Mouse (Mus musculus): ENCODE results near the gene Lcn9.

Lcn9 gene

DNA sequence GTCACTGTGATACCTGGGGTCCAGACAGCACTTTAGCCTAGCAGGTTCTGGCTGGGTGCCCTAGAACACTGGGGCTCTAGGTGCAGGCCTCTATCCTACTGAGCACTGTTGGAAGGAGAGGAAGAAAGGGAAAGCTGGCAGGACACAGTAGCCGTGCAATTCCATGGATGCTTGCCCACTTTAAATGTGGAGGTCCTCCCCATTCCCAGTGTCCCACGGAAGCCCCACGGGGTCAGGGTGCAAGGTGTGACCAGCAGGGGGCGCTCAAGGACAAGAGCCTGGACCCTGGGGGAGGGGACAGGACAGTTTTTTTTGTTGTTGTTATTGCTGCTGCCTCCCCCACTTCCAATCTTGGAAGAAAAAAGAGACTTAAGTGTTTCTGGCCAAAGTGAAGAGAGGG is 27.4 kb downstream of the Lcn9 start:
- peak; percentile 50 for DNase-seq

DNA sequence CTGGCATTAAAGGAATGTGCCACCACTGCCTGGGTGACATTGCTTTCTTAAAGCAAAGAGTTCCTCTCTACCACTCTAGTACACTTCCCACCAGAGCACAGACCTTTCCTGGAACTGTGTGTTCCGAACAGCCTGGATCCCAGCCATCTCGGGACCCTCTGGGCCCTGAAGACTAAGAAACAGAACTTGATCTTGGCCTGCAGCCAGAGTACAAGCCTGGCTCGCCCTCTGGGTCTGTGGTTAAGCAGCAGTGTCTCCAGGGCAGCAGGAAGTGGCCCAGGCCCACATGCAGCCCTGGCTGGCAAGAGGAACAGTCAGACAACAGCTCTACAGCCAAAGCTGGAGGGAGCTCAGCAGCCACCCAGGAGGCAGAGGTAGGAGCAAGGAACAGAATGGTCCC is 29.7 kb downstream of the Lcn9 start:
- DNase-seq, result peak; percentile 77

DNA sequence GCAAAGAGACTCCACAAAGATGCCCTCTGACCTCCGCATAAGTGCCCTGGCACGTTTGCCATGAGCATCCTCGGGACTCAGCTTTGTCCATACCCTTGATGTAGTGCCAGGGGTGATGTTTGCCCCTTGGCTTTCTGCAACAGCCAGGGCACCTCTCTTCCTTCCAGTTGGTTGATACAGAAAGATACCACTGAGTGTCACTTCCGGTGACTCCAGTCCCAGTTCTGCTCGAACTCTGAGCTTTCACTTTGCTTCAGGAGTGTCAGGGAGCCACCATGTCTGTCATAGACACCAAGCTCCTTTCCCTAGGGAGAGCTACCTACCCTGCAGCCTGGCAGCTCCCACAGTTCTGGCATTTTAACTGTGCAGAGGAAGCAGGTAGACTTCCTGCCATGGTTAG is 31.0 kb downstream of the Lcn9 start:
- DNase-seq, result no peak

DNA sequence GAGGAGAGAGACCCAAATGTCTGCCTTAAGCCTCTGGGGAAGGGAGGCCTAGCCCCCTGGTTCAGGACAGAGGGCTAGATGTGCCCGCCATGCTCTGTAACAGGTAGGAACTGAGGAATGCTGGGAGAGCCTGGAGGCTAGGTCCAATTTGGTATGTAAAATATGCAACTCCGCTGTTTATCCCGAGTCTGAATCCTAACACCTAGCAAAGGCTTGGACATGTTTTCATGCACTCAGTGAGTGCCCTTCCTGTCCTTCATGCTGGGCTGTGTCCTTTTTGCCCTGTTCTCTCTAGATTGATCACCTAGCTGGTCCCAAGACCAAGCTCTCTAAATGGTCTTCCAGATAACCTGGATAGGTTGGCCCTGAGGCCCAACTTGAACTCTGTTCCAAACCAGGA is 36.9 kb downstream of the Lcn9 start:
- DNase-seq, result no peak

DNA sequence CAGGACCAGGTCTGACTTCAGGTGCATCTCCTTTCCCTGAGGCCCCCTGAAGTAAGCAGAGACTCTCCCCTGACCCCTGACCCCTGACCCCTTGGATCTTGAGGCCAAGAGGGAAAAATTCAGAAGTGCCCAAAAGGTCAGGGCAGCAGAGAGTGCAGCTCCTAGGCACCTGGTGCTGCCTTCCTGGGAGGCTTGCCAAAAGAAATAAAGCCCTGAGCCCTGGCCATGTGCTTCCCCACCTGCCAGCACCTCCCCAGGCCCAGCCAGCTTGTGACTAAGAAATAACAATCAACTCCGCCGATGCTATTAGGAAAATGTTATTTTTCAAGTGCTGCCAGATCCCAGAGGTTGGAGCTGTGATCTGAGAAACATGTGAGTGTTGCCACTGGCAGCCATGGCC is 39.1 kb downstream of the Lcn9 start:
- no peak for DNase-seq

DNA sequence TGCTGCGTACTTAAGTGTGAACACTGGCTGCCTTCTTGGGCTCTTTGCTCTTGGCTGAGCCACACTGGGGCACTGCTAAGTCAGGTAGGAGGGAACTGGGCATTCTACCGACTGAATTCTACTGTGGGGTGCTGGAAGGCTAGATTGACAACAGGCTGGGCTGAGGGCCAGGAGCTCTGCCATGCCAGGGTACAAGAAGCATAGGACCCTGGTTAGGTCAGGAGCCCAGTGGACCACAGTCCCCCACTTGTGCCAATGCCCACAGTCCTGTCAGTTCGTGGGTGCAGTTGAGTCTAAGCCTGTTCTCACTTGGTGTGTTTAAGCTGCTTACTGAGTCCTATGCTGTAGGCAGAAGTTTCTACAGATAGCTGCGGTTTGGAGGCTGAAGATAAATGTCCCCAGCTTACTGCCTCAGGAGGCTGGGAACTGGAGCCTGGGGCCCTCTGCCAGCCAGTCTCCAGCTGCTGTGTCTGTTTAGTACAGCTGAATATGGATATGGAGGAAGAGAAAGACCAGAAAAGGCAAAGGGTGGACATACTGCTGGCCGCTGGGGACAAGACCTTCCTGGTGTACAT is 39.8 kb downstream of the Lcn9 start:
- DNase-seq, result no peak

DNA sequence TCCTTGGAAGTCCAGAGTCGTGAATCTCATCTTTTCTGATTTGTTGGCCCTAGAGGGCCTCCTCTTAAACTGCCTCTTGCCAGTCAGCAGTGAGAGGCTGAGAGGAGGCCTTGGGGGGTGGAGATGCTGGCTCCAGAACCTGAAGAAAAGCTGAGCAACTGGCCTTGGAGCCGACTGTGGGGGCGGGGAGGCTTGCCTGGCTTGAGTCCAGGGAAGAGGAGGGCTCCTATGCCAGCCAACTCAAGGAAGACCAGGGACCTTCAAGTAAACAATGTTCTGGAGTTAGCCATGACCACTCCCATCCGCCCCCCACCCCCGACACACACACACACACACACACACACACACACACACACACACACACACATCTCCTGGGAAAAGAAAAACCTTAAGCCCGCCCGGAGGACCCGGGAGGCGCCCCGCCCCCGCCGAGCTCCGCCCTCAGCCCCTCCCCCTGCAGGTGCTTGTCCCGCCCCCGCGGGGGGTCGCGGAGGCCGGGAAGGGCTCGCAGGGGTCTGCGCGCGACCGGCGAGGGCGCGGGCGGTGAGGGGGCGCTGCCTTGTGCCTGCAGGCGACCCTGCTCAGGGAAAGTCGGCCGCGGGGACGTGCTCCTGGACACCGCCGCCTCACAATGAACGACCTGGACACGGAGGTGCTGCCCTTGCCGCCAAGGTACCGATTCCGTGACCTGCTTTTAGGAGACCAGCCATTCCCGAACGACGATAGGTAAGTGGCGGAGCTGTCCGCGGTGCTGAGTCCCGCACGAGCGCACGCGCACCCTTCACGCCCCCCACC is 40.6 kb downstream of the Lcn9 start, which contains the start of gene Kcnt1:
Kcnt1 (plus strand) TSS at position 398 of the 795 bp plus-strand sequence.
- peak; percentile 44 for DNase-seq

DNA sequence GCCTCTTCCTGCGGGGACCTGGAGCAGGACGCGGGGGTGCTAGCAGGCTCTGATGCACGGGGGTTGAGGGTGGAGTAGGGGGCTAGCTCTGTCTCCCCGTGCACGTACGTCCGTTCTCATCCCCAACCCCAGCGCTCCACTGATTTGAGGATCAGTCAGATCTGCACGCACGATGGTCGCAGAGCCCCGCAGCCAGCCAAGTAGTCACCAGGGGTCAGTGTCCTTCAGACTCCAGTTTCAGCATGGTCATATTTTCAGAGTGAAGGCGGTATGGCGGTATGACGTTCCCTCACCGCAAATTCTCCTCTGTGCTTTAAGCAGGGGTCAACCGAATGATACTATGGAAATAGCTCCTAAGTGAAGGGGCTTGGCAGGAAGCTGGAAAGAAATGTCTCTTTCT is 41.3 kb downstream of the Lcn9 start:
- no peak for DNase-seq

DNA sequence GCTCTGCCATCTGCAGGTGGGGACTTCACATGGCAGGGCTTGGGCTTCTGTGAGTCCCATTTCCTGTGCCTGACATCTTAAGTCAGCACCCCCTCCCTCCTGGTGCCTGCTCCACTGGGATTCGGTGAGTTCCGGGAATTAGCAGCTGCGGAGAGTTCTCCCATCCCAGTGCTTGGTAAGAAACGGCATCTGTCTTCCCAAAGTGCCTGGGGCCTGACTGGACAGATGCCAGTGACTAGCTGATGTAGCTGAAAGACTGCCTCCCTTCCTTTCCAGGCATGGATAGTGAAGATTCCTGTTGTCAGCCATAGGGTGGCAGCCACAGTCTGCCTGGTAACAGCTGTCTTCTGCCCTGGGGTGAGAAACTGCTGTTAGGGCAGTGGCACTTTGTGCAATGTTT is 42.5 kb downstream of the Lcn9 start:
- DNase-seq, result peak; percentile 5

DNA sequence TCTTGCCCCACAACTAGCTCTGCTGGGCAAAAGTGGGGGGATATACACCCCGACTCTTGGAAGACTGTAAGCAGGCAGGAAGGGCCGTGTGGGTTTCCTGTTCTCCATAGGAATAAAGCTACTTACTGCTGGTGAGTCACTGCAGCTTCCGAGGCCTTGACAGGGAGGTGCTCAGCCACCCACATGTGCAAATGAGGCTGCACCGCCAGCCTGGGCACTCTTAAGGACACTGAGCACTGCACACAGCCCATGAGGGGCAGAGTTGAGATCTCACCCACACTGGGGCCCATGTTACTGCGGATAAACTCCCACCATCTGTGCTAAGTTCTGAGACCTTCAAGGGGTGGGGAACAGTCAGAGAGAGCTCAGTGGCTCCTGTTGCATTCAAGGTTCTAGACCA is 43.7 kb downstream of the Lcn9 start:
- no peak for DNase-seq

Measured in lung, postnatal 36 days (tissue).